In genomic region chr13:90370746-90371414, GRCm38 (mm10) we compare ENCODE assay signal across 19 mouse cellular contexts.
"Had no signal": no experiment of that assay in that cellular context is flagged by ENCODE, and none has a peak within 500 bp of the region (broad histone marks: within the 10 kb centered on the region; RNA-seq: fewer than 3 reads in every experiment).

No protein-coding gene starts in this region.

- H3K4me2 ChIP-seq: lung, embryonic 14.5 days; midbrain, embryonic 12.5 days; neural tube, embryonic 13.5 days; neural tube, embryonic 15.5 days had no signal

- H3K27ac ChIP-seq: midbrain, embryonic 10.5 days; midbrain, embryonic 12.5 days; neural tube, embryonic 13.5 days; neural tube, embryonic 15.5 days had no signal

- DNase-seq: lung, adult 18-20 months; lung, embryonic 14.5 days; lung, postnatal 10 days; lung, postnatal 4 days; midbrain, embryonic 14.5 days; retina, postnatal 1 day; right cerebral cortex, adult 18-20 months; right cerebral cortex, postnatal 25 days; right cerebral cortex, postnatal 4 days; spleen, adult 18-20 months; thymus, adult 18-20 months; thymus, postnatal 14 days; thymus, postnatal 36 days had no signal

- ATAC-seq: midbrain, embryonic 16.5 days had no signal

- H3K4me3 ChIP-seq: midbrain, embryonic 10.5 days; midbrain, embryonic 12.5 days; myocyte; neural tube, embryonic 13.5 days; neural tube, embryonic 15.5 days had no signal

- H3K9ac ChIP-seq: lung, embryonic 14.5 days; midbrain, embryonic 12.5 days; neural tube, embryonic 13.5 days; neural tube, embryonic 15.5 days had no signal

- H3K9me3 ChIP-seq: midbrain, embryonic 10.5 days; midbrain, embryonic 12.5 days; neural tube, embryonic 13.5 days had no signal

- H3K4me1 ChIP-seq: midbrain, embryonic 10.5 days; midbrain, embryonic 12.5 days; neural tube, embryonic 13.5 days; neural tube, embryonic 15.5 days had no signal

- H3K27me3 ChIP-seq: midbrain, embryonic 12.5 days; neural tube, embryonic 15.5 days had no signal

- H3K36me3 ChIP-seq: midbrain, embryonic 10.5 days; midbrain, embryonic 12.5 days; neural tube, embryonic 13.5 days; neural tube, embryonic 15.5 days had no signal
